8 mouse cellular contexts compared by ENCODE assay signal in the genomic region with DNA sequence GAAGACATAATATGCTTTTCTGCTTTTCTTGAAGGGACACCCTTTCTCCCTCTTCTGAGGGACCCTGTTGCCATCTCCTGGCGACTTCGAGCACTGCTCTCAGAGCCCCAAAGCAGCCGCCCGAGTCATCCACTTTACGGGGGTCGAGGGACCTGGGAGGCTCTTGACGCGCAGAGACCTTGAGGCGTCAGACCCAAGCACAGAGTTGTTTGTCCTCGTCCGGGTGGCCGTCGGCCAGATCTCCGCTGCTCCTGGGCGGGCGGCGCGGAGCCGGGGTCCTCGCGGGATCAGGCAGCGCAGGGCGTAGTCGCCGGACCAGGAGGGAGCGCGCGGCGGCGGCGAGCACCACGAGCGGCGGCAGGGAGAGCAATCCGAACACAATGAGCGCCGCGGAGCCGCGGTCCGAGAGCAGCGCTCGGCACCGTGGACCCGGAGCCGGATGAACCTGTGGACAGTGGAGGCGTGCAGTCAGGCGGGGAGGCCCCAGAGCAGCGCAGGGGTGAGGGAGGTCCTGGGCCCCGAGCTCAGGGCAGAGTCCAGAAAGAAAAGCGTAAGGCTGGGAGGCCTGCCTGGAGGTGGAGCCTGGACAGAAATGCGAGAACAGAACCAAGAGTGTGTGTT. TPM values are rescaled to one million over a fixed set of nuclear protein-coding genes. Genes with fewer than 3 reads are reported as not detected.
DNase-seq lines count a peak whose midpoint lies in the region; ATAC-seq lines count a peak whose summit lies in the region.

No protein-coding gene starts in this region.

- ATAC-seq in intestine, embryonic 15.5 days, result peak; percentile 94
- peak; percentile 81 for ATAC-seq in limb, embryonic 13.5 days (ENCODE audit: low FRiP score, low read depth)
- ATAC-seq in midbrain, embryonic 14.5 days (ENCODE audit: low FRiP score, low TSS enrichment), result peak; percentile 86

- under 1% methylated on average over 52 of the region's 52 CpGs for WGBS in intestine, embryonic 15.5 days
- WGBS in limb, embryonic 13.5 days, result under 1% methylated on average over 51 of the region's 52 CpGs
- WGBS in midbrain, embryonic 14.5 days, result under 1% methylated on average over 52 of the region's 52 CpGs

- peaks cover 2% of the 10 kb centered on the region; the same call in 1 of the 2 replicates for H3K4me1 ChIP-seq in intestine, embryonic 15.5 days (replicated peaks)
- peaks cover 10% of the 10 kb centered on the region; the same call in 1 of the 2 replicates for H3K4me1 ChIP-seq in limb, embryonic 13.5 days
- no peaks in the 10 kb centered on the region; the same call in 1 of the 2 replicates for H3K4me1 ChIP-seq in midbrain, embryonic 14.5 days (ENCODE audit: control insufficient read depth, insufficient read depth, low read length)

- intact Hi-C loops in gastrocnemius, postnatal 36 days (cut with DNase I), result no loop called here

- peak overlapping the region; percentile 74 for H3K9ac ChIP-seq in intestine, embryonic 15.5 days
- H3K9ac ChIP-seq in limb, embryonic 13.5 days, result peak overlapping the region; percentile 86
- H3K9ac ChIP-seq in midbrain, embryonic 14.5 days (replicated peaks; ENCODE audit: low read length), result peak overlapping the region; percentile 82

- DNase-seq in left cerebral cortex, adult 18-20 months (ENCODE audit: low spot score in 2 of 2), result peak; percentile 78 to 82
- no peak for DNase-seq in left cerebral cortex, adult 11 months (ENCODE audit: low spot score)
- DNase-seq in embryo, embryonic 11.5 days (ENCODE audit: low read depth, low spot score), result peak; percentile 69
- DNase-seq in gastrocnemius, postnatal 36 days, result peak; percentile 69 to 85
- peak; percentile 90 for DNase-seq in midbrain, embryonic 14.5 days
- DNase-seq in spleen, adult 18-20 months, result peak; percentile 44 to 71

- H3K9me3 ChIP-seq in intestine, embryonic 15.5 days, result no peaks in the 10 kb centered on the region
- no peaks in the 10 kb centered on the region for H3K9me3 ChIP-seq in limb, embryonic 13.5 days
- no peaks in the 10 kb centered on the region for H3K9me3 ChIP-seq in midbrain, embryonic 14.5 days (ENCODE audit: control insufficient read depth, low read length)

- H3K27ac ChIP-seq in intestine, embryonic 15.5 days, result peak overlapping the region; percentile 90
- H3K27ac ChIP-seq in limb, embryonic 13.5 days, result peak overlapping the region; percentile 67
- H3K27ac ChIP-seq in midbrain, embryonic 14.5 days (replicated peaks; ENCODE audit: low read depth, low read length), result peak overlapping the region; percentile 92

- H3K4me2 ChIP-seq in intestine, embryonic 15.5 days (replicated peaks), result peak overlapping the region; percentile 87
- H3K4me2 ChIP-seq in limb, embryonic 13.5 days (replicated peaks), result peak overlapping the region; percentile 77
- peak overlapping the region; percentile 69 for H3K4me2 ChIP-seq in midbrain, embryonic 14.5 days (ENCODE audit: low read length)

- H3K4me3 ChIP-seq in intestine, embryonic 15.5 days (replicated peaks), result peak overlapping the region; percentile 60
- peak overlapping the region; percentile 60 for H3K4me3 ChIP-seq in limb, embryonic 13.5 days
- peak overlapping the region; percentile 61 for H3K4me3 ChIP-seq in midbrain, embryonic 14.5 days (replicated peaks; ENCODE audit: low read depth, low read length)

- H3K36me3 ChIP-seq in intestine, embryonic 15.5 days, result no peaks in the 10 kb centered on the region
- no peaks in the 10 kb centered on the region for H3K36me3 ChIP-seq in limb, embryonic 13.5 days
- H3K36me3 ChIP-seq in midbrain, embryonic 14.5 days (ENCODE audit: control insufficient read depth, insufficient read depth, low read length), result no peaks in the 10 kb centered on the region

- H3K27me3 ChIP-seq in intestine, embryonic 15.5 days (replicated peaks), result no peaks in the 10 kb centered on the region
- H3K27me3 ChIP-seq in limb, embryonic 13.5 days, result no peaks in the 10 kb centered on the region
- H3K27me3 ChIP-seq in midbrain, embryonic 14.5 days (ENCODE audit: control insufficient read depth, insufficient read depth, low read length), result no peaks in the 10 kb centered on the region

RNA-seq across cellular contexts. Expression of a gene that starts 1.5 kb away (rescaled TPM):
- total RNA-seq in left cerebral cortex, adult 18-20 months (2021), result 10 to 100 TPM; 16.4 to 19.0 TPM
- total RNA-seq in gastrocnemius, postnatal 36 days (2021), result under 1 TPM; 0.67 to 0.87 TPM
- polyA plus RNA-seq in intestine, embryonic 15.5 days (2015; fragmentation: Nextera tagmentation; extraction: Ambion mirVana), result 1.00 and 1.1 TPM in 2 replicates
- polyA plus RNA-seq in limb, embryonic 13.5 days (2015; fragmentation: Nextera tagmentation; extraction: Ambion mirVana), result 0.64 and 0.81 TPM in 2 replicates
- polyA plus RNA-seq in midbrain, embryonic 14.5 days (2014; fragmentation: Nextera tagmentation; extraction: Ambion mirVana), result 0.43 and 0.51 TPM in 2 replicates

RNA-seq across cellular contexts. Expression of a gene that starts 6.0 kb away (rescaled TPM):
- under 1 TPM in 1 of 2 experiments, not detected in 1; 0.44 TPM for total RNA-seq in left cerebral cortex, adult 18-20 months (2021)
- not detected for total RNA-seq in gastrocnemius, postnatal 36 days (2021)
- polyA plus RNA-seq in intestine, embryonic 15.5 days (2015; fragmentation: Nextera tagmentation; extraction: Ambion mirVana), result not detected in 2 replicates
- not detected in 2 replicates for polyA plus RNA-seq in limb, embryonic 13.5 days (2015; fragmentation: Nextera tagmentation; extraction: Ambion mirVana)
- not detected in 2 replicates for polyA plus RNA-seq in midbrain, embryonic 14.5 days (2014; fragmentation: Nextera tagmentation; extraction: Ambion mirVana)

RNA-seq across cellular contexts. Expression of a gene that starts 9.7 kb away (rescaled TPM):
- 10 to 100 TPM; 15.6 to 17.6 TPM for total RNA-seq in left cerebral cortex, adult 18-20 months (2021)
- total RNA-seq in gastrocnemius, postnatal 36 days (2021), result 1 to 10 TPM; 4.6 to 4.7 TPM
- polyA plus RNA-seq in intestine, embryonic 15.5 days (2015; fragmentation: Nextera tagmentation; extraction: Ambion mirVana), result 16.7 TPM in 2 replicates
- polyA plus RNA-seq in limb, embryonic 13.5 days (2015; fragmentation: Nextera tagmentation; extraction: Ambion mirVana), result 11.1 and 11.6 TPM in 2 replicates
- 18.0 and 24.4 TPM in 2 replicates for polyA plus RNA-seq in midbrain, embryonic 14.5 days (2014; fragmentation: Nextera tagmentation; extraction: Ambion mirVana)

RNA-seq across cellular contexts. Expression of a gene that starts 18.5 kb away (rescaled TPM):
- total RNA-seq in left cerebral cortex, adult 18-20 months (2021), result 10 to 100 TPM; 84.9 to 89.4 TPM
- 10 to 100 TPM; 38.3 to 49.1 TPM for total RNA-seq in gastrocnemius, postnatal 36 days (2021)
- 225 and 226 TPM in 2 replicates for polyA plus RNA-seq in intestine, embryonic 15.5 days (2015; fragmentation: Nextera tagmentation; extraction: Ambion mirVana)
- 213 and 220 TPM in 2 replicates for polyA plus RNA-seq in limb, embryonic 13.5 days (2015; fragmentation: Nextera tagmentation; extraction: Ambion mirVana)
- polyA plus RNA-seq in midbrain, embryonic 14.5 days (2014; fragmentation: Nextera tagmentation; extraction: Ambion mirVana), result 255 and 298 TPM in 2 replicates

RNA-seq across cellular contexts. Expression of a gene that starts 23.3 kb away (rescaled TPM):
- 10 to 100 TPM; 48.3 to 55.6 TPM for total RNA-seq in left cerebral cortex, adult 18-20 months (2021)
- total RNA-seq in gastrocnemius, postnatal 36 days (2021), result 10 to 100 TPM; 23.7 to 26.6 TPM
- polyA plus RNA-seq in intestine, embryonic 15.5 days (2015; fragmentation: Nextera tagmentation; extraction: Ambion mirVana), result 135 and 156 TPM in 2 replicates
- 94.4 and 100 TPM in 2 replicates for polyA plus RNA-seq in limb, embryonic 13.5 days (2015; fragmentation: Nextera tagmentation; extraction: Ambion mirVana)
- 77.4 and 79.8 TPM in 2 replicates for polyA plus RNA-seq in midbrain, embryonic 14.5 days (2014; fragmentation: Nextera tagmentation; extraction: Ambion mirVana)
